Mouse (Mus musculus): Measurements from ENCODE around the gene Dpp6.

Gene Dpp6

DNA sequence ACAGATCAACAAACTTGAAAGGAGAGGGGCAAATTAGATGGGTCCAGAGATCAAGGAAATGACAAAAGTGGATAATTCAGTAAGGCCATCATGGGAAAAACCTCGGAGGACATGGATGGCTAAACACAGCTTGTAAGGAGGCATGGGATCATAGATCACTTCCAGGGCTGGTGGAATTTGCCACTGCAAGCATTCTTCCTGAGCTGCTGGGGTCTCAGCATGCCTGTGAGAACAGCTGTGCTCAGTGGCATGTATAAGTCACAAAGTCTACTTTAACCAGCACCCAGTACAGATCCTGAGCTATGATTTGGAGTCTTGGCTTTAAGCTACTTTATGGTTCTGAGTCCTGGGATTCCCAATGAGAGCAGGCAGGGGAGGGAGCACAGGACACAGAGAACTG, 246.9 kb downstream of the Dpp6 start:
- DNase-seq (ENCODE audit: low spot score): no peak

DNA sequence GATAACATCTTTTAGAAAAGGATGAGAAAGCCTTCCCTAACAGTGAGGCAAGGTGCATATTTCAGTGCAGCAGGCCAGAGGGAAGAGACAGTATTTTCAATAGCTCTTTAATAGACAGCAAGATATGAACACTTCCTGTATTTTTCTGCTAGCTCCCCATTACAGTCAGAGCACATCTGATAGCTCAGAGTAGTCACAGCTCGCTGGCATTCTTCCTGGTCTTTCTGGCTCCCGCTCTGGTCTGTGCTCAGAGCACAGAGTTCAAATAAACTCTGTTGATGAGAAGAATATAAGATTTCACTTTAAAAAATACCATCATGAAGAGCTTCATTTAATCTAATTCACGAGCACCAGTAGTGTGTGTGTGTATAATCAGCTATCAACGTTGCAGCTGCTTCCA, 249.8 kb downstream of the Dpp6 start:
- DNase-seq (ENCODE audit: low spot score): no peak

DNA sequence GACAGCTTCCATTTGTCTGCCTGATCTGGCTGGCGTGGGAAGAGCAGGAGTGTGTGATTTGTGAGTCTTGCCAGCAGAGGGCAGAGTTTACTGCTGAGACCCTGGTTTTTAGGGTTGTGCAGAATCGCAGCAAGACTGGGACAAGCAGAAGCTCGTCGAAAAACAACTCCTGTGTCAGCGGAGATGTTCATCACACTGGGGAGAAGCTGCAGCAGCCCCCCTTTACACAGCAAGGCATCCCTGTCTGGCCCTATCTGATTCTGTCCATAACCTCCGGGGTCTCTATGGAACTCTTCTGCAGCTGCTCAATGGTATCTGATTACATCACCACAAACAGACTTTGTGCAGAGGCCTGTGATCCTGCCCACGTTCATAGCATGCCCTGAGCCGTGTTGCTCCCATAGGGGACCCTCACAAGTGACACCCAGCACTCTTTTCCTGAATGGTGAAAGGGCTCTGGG, 258.2 kb downstream of the Dpp6 start:
- DNase-seq (ENCODE audit: low spot score): peak; percentile 37

DNA sequence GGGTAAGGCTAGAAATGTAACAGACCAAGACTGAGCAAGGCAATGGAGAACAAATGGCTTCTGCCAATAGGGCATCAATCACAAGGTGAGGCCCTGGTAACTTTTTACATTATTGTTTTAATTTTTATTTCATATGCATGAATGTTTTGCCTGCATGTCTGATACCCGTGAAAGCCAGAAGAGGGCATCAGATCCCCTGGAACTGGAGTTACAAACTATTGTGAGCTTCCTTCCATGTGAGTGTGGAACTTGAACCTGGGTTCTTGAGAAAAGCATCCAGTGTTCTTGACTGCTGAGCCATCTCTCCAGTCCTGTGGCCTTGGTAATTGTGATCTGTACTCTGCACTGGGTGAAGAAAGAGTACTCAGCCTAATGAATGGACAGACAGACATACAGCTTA, 259.0 kb downstream of the Dpp6 start:
- DNase-seq (ENCODE audit: low spot score): no peak

DNA sequence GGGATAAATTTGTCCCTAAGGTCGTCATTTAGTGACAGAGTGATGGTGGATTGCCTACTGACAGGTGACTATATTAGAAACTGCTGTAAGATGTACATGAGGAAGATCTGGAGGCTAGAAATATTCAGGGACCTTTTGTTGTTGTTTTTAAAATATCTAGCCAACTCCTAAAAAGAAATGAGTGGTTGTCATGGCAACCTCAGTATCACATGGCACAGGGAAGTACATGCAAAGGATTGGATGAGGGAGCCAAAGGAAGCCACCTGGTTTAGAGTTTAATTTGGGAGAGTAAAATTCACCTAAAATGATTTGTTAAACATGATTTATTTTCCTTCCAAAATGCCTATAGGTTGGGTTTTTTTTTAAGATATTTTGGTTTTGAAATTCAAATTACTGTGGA, 260.8 kb downstream of the Dpp6 start:
- no peak for DNase-seq (ENCODE audit: low spot score)

DNA sequence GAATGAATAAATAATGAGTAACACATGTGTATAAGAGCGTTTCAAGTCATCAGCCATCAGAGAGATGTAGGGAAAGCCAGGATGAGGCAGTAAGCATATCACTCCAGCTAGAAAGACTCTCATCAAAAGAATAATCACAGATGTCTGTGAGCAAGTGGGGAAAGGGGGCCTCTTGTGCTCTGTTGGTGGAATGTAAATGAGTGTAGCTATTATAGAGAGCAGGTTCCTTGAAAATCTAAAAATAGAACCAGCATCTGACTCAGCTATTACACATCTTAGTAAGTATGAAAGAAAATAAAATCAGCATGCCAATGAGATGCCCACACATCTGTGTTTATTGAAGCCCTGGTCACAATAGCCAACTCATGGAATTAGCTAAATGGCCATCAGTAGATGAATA, 264.3 kb downstream of the Dpp6 start:
- no peak for DNase-seq (ENCODE audit: low spot score)

DNA sequence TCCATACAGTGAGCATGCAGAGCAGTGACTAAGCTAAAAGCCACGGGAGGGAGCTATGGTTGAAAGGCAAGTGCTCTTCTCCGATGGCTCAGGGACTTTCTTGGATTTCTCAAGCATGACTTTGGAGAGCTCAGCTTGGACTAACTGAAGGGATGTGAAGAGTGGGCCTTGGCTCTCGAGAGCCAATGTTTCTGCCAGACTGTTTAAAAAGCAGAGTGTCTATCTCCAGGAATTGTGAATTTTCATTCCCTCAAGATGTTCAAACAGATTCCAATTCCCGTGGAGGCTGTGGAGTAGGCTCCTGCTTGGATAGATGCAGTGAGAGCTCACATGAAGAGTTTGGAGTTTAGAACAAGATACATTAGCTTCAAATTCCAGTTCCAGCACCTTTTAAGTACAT, 266.8 kb downstream of the Dpp6 start:
- DNase-seq (ENCODE audit: low spot score): no peak

DNA sequence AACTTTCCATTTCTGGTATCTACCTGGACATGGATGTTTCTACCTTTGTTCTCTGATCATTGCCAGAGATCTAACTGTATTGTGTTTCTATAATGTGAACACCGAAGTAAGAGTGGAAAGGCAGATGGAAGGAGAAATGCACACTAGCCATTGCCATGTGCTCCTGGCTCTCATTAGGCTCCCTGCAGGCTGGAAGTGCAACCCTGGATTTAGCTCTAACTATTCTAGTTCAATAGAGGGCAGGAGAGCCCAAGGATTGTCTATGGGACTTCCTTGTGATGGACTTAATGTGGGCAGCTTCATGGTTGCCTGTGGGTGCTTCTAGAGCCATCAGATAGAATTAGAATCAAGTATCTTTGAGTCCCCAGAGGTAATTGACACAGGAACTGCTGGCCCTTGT, 291.2 kb downstream of the Dpp6 start:
- DNase-seq (ENCODE audit: low spot score): no peak

DNA sequence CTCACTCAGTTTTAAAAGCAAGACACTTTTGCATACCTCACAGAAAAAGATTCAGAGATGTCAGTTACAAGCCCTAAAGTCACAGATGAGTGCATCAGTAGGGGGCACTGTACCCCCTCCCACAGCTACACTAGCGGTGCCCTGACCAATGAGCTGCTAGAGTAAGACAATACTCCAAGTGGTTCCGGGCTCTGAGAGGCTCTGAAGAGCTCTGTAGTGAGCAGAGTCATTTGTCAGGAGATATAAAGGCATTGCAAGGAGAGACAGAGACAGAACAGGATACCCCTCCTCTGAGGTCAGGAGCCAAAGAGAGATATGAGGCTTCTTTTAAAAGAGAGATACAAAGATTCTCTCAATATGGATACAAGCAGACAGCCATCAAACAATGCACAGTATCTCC, 305.5 kb downstream of the Dpp6 start:
- no peak for DNase-seq (ENCODE audit: low spot score)

DNA sequence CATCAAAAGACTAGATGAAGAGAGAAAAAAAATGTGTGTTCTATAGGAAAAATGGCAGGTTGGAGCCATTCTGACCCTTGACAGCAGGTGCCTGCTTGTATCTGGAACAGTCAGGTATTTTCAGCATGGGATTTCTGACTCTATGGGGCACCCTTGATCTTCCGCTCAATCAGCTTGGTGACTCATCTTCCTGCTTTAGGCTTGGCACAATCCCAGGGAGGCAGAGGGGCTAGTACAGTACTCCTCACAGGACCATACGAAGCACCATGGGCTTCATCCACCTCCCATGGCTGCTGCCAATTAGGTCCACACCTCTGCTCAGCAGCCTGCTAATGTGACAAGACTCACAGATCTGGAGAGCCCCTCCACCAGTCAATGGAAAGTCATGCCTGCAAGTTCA, 305.9 kb downstream of the Dpp6 start:
- DNase-seq (ENCODE audit: low spot score): no peak

DNA sequence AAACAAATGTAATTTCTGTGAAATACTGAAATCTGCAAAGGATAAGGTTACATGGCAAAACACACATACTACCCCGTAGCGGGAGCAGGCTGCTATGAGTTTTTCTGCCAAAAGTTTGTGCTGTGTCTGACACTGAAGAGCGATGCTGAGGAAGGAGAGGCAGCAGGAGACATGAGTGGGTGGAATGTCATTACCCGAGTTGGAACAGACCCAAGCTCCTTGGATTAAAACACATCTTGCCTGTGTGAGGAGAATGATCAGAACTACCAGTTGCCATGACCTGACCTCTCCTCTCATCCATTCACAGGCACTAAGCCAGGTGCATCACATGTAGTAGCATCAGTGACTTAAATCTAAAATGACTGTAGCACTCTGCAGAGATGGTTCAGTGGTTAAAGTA, 309.0 kb downstream of the Dpp6 start:
- DNase-seq (ENCODE audit: low spot score): no peak

DNA sequence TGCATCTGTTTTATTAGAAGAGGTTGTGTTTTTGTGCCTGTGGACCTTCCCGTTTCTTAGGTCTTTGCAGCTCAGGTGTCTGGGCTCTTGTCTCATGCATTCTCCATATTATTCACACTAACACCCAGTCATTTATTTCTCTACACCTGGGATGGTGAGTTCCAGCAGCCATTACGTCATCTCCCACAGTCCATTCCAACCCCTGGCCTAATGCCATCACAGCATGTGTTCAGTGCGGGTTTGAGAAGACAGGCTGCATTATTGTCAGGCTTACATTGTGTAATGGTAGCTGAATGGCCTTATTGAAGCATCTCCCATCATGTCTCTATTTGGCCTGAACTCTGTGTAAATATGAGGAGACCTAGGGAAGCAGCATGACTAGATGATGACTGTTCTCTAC, 316.2 kb downstream of the Dpp6 start:
- DNase-seq (ENCODE audit: low spot score): no peak

DNA sequence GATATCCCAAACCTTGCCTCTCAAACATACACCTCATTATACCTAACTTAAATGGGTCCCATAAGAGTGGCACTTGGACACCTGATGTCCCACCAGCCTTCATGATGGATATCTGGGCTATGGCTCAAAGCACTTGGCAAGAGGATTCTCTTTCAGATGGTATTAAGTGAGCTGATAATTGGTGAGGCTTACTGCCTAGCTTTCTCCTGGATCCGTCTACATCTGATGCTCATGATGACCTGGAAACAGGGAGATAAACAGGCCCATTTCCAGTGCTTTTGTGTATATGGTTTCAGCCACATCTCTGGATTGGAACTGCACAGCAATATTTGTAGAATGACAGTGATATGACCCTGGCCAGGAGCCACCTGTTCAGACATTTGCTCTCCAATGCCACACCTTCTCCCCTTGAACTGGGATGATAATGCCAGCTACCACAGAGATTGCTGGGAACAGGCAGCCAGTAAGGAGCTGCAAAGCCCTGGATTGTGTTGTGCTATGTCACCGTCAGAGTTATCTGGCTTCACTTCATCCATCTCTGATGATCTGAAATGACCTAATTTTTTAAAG, 317.5 kb downstream of the Dpp6 start:
- no peak for DNase-seq (ENCODE audit: low spot score)

DNA sequence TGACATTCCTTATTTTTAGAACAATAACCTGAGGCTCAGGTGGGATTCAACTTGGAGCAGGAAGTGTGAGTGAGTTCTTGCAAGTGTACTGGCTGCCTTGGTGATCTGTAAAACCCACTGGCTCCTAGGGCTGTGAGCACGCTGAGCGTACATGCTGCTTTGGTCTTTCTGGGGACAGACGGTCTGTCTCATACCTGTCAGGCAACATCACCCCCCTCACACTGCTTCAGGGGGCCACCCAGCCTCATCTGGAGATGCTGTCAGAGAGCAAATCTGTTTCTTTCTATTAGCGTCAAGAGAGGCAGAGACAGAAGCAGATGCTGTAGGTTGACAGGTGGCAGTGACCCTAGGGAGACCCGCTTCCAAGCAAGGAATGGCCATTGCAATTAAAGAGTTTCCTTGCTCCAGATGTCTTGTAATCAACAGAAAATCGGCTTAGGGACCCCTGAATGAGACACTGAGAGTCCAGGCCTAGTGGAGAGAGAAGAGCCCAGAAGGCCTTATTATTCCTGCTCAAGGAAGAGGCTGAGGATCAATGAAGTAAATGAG, 330.5 kb downstream of the Dpp6 start:
- DNase-seq (ENCODE audit: low spot score): no peak

DNA sequence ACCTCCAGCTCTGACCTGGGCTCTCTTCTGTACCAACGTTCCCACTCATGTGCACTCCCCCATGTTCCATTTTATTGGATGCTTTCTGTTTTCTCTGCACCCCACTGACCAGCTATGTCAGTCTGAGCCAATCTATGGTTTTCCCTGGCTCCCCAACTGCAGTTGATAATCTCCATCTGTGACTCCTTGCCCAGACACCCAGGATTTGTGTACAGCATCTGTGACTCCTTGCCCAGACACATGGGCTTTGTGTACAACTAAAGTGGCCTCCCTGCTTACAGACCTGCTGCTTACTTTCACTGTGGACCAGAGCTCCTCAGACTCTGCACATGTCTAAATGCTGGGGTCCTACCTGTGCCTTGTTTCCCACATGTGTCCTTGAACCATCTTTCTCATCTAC, 334.0 kb downstream of the Dpp6 start:
- DNase-seq (ENCODE audit: low spot score): no peak

DNA sequence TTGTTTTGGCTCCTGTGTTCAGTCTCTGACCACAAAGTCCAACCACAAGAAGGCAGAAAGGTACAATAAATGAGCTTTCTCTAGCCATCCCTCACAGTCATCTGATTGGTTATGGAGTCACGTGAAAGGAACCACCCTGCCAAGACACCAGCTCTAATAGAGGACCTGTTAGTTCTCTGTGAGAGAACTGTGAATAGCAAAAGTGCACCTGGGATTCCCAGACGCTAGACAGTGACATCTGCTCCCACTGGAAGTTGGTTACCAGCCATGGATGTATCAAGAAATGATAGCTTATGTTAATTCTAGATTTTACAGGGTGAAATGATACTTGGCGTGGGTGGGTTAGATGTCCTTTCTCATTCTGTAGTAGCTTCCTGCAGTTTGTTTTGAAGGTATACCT, 338.7 kb downstream of the Dpp6 start:
- no peak for DNase-seq (ENCODE audit: low spot score)

DNA sequence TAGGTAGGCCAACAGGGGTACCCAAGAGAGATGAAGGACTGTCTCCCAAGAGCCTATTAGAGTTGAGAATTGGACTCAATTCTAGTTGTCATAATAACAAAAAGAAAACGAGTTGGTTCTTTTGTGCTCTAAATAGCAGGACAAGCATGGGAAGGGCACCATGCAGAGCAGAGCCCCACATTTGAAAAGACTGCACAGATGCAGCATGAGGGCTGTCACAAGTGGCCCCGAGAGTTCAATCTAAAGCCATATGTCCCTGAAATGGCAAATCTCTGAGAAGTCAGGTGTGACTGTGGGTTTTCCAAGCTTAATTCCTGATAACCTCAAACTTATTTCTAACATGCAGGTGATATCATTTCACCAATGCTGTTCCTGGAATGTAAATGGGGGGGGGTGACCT, 339.4 kb downstream of the Dpp6 start:
- DNase-seq (ENCODE audit: low spot score): no peak

DNA sequence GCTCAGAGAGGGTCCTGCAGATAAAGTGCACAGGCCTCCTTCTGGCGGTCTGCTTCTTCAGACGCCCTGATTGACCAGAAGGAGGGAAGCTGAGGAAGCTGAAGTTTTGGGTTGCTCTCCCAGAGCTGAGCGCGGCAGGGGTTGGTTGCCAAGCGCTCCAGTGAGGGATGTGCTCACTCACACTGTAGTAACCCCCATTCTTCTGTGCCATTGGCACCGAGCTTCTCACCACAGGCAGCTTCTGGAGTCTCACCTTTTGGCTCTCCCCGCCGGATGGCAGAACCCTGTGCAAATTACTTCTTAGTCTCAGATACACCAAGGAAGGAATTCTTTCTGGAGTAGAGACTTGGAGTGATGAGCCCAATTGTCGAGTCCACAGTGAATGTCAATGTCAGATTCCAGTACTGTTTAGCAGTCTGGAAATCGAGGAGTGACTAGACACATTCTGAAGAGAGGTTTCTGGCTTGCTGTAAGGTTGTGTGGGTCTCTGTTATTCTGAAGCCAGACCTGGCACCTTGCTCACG, 344.2 kb downstream of the Dpp6 start:
- DNase-seq (ENCODE audit: low spot score): no peak

DNA sequence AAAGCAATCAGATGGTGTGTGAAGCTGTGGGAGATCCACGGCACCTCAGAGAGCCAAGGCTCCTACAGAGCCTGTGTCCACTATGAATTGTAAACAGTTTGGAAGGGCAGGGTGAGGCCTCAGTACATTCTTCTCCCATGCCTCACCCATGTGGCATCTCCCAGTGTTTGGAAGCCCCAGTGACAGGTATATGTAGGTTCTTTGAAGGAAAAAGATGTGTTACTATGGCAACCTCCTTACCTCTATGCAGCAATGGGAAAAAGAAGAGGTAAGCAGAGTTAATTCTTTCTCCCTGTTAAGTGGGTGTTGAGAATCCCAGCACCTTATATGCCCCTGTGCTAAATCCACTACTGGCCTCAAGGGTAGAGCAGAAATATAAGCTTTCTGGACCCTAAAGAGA, 351.5 kb downstream of the Dpp6 start:
- DNase-seq (ENCODE audit: low spot score): no peak

DNA sequence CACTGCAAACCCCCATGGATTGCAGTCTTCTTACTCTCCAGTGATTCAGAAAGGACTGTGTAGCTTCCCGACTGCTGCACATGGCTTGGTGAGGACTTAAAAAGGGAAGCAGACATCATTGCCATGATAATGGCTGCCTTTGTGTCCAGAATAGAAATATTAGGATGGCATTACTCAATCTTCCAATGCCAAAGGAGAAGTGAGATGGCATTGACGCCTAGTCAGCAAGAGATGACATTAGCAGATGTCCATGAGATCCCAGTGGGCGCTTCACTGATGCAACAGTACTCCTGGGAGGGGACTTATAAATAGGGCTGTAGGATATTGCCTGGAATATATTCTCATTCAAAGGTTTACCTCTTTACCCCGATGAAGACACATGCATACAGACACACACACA, 368.0 kb downstream of the Dpp6 start:
- no peak for DNase-seq (ENCODE audit: low spot score)

DNA sequence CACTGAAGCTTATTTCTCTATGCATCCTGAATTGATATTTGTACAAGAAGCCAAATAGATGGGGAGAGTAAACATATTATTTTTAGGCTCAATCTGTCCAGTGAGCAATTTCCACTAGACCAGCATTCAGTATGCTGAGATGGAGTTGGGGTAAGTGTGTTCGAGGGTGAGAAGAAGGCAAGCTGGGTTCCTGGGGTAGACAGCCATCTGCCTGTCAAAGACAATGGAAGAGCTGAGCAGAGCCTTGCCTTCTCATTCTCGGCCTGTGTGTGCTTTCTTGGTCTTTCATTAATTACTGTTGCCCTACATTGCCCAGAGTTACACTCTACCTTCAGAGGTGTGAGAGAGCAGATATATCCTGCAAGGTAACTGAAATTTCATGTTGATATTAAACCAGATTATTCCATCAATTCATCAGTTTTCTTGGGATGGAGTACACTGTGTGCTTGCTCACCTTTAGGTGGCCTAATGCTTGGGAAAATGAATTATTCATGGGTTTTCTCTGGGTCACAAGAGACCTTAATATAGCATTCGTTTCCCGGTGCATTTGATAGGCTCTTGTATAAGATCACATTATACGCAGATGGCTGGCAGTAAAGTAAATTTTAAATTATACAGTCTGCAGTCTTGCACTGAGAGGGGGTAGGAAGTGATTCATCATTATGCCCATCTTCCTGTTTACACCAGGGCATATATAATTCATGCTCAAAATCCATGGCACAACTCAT, 374.4 kb downstream of the Dpp6 start:
- no peak for DNase-seq (ENCODE audit: low spot score)

DNA sequence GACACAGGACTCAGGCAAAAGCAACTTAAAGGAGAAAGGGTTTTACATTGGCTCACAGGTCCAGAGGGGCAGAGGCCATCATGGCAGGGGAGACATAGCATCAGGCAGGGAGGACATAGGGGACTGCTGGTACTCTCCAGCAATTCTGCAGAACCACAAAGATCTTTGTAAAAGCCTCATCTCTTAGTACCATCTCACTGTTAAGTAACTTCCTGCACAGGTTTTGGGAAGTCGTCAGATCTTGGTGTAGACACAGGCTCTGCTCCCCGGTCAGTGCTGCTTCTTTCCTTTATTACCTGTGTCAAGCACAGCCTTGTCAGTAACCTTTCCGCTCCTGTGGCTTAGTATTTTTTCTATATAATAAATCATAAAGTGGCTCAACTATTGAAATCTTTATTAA, 377.2 kb downstream of the Dpp6 start:
- DNase-seq (ENCODE audit: low spot score): no peak

DNA sequence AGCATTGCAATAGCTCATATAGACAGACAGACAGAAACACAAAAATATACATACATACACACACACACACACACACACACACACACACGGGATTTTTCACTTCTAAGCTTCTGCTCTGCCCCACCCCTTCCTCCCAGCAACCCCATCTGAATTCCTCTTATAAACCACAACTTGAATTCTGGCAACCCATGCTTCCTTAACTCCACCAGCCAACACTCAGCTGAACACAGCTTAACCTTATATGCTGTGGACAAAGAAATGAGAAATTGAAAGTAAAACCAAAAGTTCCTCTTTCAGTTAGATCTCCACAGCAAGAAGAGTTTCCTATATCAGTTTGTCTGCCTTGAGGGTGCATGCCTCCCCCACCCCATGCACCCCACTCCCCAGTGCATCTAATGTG, 378.0 kb downstream of the Dpp6 start:
- DNase-seq (ENCODE audit: low spot score): no peak
